Comparison of ENCODE assay signal across 12 mouse cellular contexts in genomic region chr11:74610068-74610467, GRCm38 (mm10). TPM values are rescaled to one million over a fixed set of nuclear protein-coding genes. Genes with fewer than 3 reads are reported as not detected.
A peak's percentile ranks its signal among the peaks of the same experiment; 100 is the strongest.
DNase-seq lines count a peak whose midpoint lies in the region; ATAC-seq lines count a peak whose summit lies in the region.
"Had no signal": no experiment of that assay in that cellular context is flagged by ENCODE, and none has a peak within 500 bp of the region (broad histone marks: within the 10 kb centered on the region; RNA-seq: fewer than 3 reads in every experiment).

No protein-coding gene starts in this region.

- DNase-seq in heart, postnatal 36 days, result no peak
- DNase-seq in ES-CJ7 (ENCODE audit: low read depth, low spot score), result peak; percentile 83
- peak; percentile 88 for DNase-seq in midbrain, embryonic 11.5 days (ENCODE audit: low spot score, missing footprints)
- DNase-seq in kidney, postnatal 36 days, result no peak
- no peak for DNase-seq in lung, postnatal 36 days
- DNase-seq: gastrocnemius, postnatal 36 days had no signal

- H3K36me3 ChIP-seq in heart, embryonic 14.5 days (ENCODE audit: control insufficient read depth, insufficient read depth, low read length), result no peaks in the 10 kb centered on the region
- no peaks in the 10 kb centered on the region for H3K36me3 ChIP-seq in forebrain, embryonic 12.5 days (replicated peaks)
- H3K36me3 ChIP-seq in midbrain, embryonic 11.5 days (ENCODE audit: control insufficient read depth, insufficient read depth, low read length), result no peaks in the 10 kb centered on the region
- H3K36me3 ChIP-seq: liver, embryonic 15.5 days had no signal

- peaks cover 46% of the 10 kb centered on the region for H3K27me3 ChIP-seq in heart, embryonic 14.5 days (ENCODE audit: control insufficient read depth, insufficient read depth, low read length)
- peaks cover 56% of the 10 kb centered on the region for H3K27me3 ChIP-seq in forebrain, embryonic 12.5 days
- peaks cover 24% of the 10 kb centered on the region for H3K27me3 ChIP-seq in midbrain, embryonic 11.5 days (ENCODE audit: control insufficient read depth, insufficient read depth, low read length)

- 23% methylated on average over 5 of the region's 5 CpGs for WGBS in heart, embryonic 14.5 days
- WGBS in forebrain, embryonic 12.5 days, result 25% methylated on average over 5 of the region's 5 CpGs
- WGBS in midbrain, embryonic 11.5 days, result 18% methylated on average over 5 of the region's 5 CpGs

- ATAC-seq in heart, embryonic 14.5 days (ENCODE audit: insufficient number of reproducible peaks, insufficient read depth, low FRiP score, low read depth), result no peak
- ATAC-seq in forebrain, embryonic 12.5 days (ENCODE audit: low FRiP score), result no peak
- no peak for ATAC-seq in midbrain, embryonic 11.5 days (ENCODE audit: low FRiP score)
- ATAC-seq in inflammation-experienced regulatory T-cells, adult 6 months, result no peak
- ATAC-seq: activated CD4-positive, CD25-positive, alpha-beta regulatory T cell, adult 4 months had no signal

- no peak overlapping the region for H3K9ac ChIP-seq in heart, embryonic 14.5 days (ENCODE audit: low read length)
- peak overlapping the region; percentile 44; the same call in 1 of the 2 replicates for H3K9ac ChIP-seq in forebrain, embryonic 12.5 days
- H3K9ac ChIP-seq in midbrain, embryonic 11.5 days (ENCODE audit: low read length), result no peak overlapping the region
- H3K9ac ChIP-seq: liver, embryonic 15.5 days had no signal

- intact Hi-C loops in heart, postnatal 36 days (cut with DNase I), result no loop called here

- no peak overlapping the region for H3K27ac ChIP-seq in heart, embryonic 14.5 days (replicated peaks in 1 of 2; ENCODE audit: control insufficient read depth in 1 of 2, insufficient read depth in 1 of 2, low read depth in 2 of 2, low read length in 2 of 2)
- H3K27ac ChIP-seq in forebrain, embryonic 12.5 days, result no peak overlapping the region
- no peak overlapping the region for H3K27ac ChIP-seq in midbrain, embryonic 11.5 days (ENCODE audit: low read depth, low read length)
- H3K27ac ChIP-seq: liver, embryonic 15.5 days had no signal

- peaks cover 2 to 12% of the 10 kb centered on the region in 2 experiments; a peak in 2 of 4 replicates for H3K4me1 ChIP-seq in heart, embryonic 14.5 days (ENCODE audit: control insufficient read depth in 2 of 2, insufficient read depth in 2 of 2, low read length in 2 of 2)
- H3K4me1 ChIP-seq in forebrain, embryonic 12.5 days, result peaks cover 8% of the 10 kb centered on the region
- no peaks in the 10 kb centered on the region; the same call in 1 of the 2 replicates for H3K4me1 ChIP-seq in midbrain, embryonic 11.5 days (ENCODE audit: control insufficient read depth, insufficient read depth, low read length)

- H3K4me2 ChIP-seq in heart, embryonic 14.5 days (ENCODE audit: low read length), result peak overlapping the region; percentile 86
- peak overlapping the region; percentile 62 for H3K4me2 ChIP-seq in forebrain, embryonic 12.5 days
- H3K4me2 ChIP-seq in midbrain, embryonic 11.5 days, result peak overlapping the region; percentile 76; the same call in 1 of the 2 replicates

- H3K4me3 ChIP-seq in heart, embryonic 14.5 days (ENCODE audit: control insufficient read depth in 1 of 2, insufficient read depth in 1 of 2, low read depth in 1 of 2, low read length in 2 of 2), result peak overlapping the region in 1 of 2 experiments; percentile 44; a peak in 2 of 4 replicates
- H3K4me3 ChIP-seq in forebrain, embryonic 12.5 days (replicated peaks), result no peak overlapping the region; the same call in 1 of the 2 replicates
- H3K4me3 ChIP-seq in midbrain, embryonic 11.5 days (ENCODE audit: low read depth, low read length), result peak overlapping the region; percentile 39; the same call in 1 of the 2 replicates
- H3K4me3 ChIP-seq: myocyte had no signal

- no peaks in the 10 kb centered on the region for H3K9me3 ChIP-seq in heart, embryonic 14.5 days (ENCODE audit: control insufficient read depth, low read length)
- no peaks in the 10 kb centered on the region for H3K9me3 ChIP-seq in forebrain, embryonic 12.5 days
- H3K9me3 ChIP-seq in midbrain, embryonic 11.5 days (ENCODE audit: control insufficient read depth, low read length), result no peaks in the 10 kb centered on the region
- H3K9me3 ChIP-seq: liver, embryonic 15.5 days had no signal

RNA-seq across cellular contexts. Expression of gene Rap1gap2, which starts 0.6 kb away (rescaled TPM):
- 4.3 and 4.7 TPM in 2 replicates for polyA plus RNA-seq in heart, embryonic 14.5 days (2014; fragmentation: Nextera tagmentation; extraction: Ambion mirVana)
- total RNA-seq in heart, postnatal 36 days (2021), result 10 to 100 TPM; 74.1 to 86.6 TPM
- 4.1 and 4.4 TPM in 2 replicates for polyA plus RNA-seq in forebrain, embryonic 12.5 days (2016; fragmentation: Nextera tagmentation; extraction: Ambion mirVana)
- polyA plus RNA-seq in midbrain, embryonic 11.5 days (2014; fragmentation: Nextera tagmentation; extraction: Ambion mirVana), result 2.5 TPM in 2 replicates
- polyA plus RNA-seq in inflammation-experienced regulatory T-cells, adult 6 months (2017; shearing (Covaris generic)), result 10 to 100 TPM in 1 of 3 experiments, 1 to 10 TPM in 1, under 1 TPM in 1; 0.63 to 11.9 (median 1.6) TPM

RNA-seq across cellular contexts. Expression of gene Ccdc92b, which starts 9.3 kb away (rescaled TPM):
- 0.32 and 0.67 TPM in 2 replicates for polyA plus RNA-seq in heart, embryonic 14.5 days (2014; fragmentation: Nextera tagmentation; extraction: Ambion mirVana)
- total RNA-seq in heart, postnatal 36 days (2021), result under 1 TPM; 0.33 to 0.36 TPM
- 1.6 and 1.9 TPM in 2 replicates for polyA plus RNA-seq in forebrain, embryonic 12.5 days (2016; fragmentation: Nextera tagmentation; extraction: Ambion mirVana)
- 1.1 and 1.6 TPM in 2 replicates for polyA plus RNA-seq in midbrain, embryonic 11.5 days (2014; fragmentation: Nextera tagmentation; extraction: Ambion mirVana)
- polyA plus RNA-seq in inflammation-experienced regulatory T-cells, adult 6 months (2017; shearing (Covaris generic)), result not detected
- polyA plus RNA-seq: activated CD4-positive, CD25-positive, alpha-beta regulatory T cell, adult 4 months had no signal

RNA-seq across cellular contexts. Expression of gene Cluh, which starts 39.2 kb away (rescaled TPM):
- polyA plus RNA-seq in heart, embryonic 14.5 days (2014; fragmentation: Nextera tagmentation; extraction: Ambion mirVana), result 39.7 and 43.1 TPM in 2 replicates
- total RNA-seq in heart, postnatal 36 days (2021), result 100 to 1,000 TPM; 221 to 229 TPM
- 18.0 and 18.5 TPM in 2 replicates for polyA plus RNA-seq in forebrain, embryonic 12.5 days (2016; fragmentation: Nextera tagmentation; extraction: Ambion mirVana)
- polyA plus RNA-seq in midbrain, embryonic 11.5 days (2014; fragmentation: Nextera tagmentation; extraction: Ambion mirVana), result 9.2 and 10.8 TPM in 2 replicates
- polyA plus RNA-seq in inflammation-experienced regulatory T-cells, adult 6 months (2017; shearing (Covaris generic)), result 10 to 100 TPM in 2 of 3 experiments, 1 to 10 TPM in 1; 5.9 to 11.2 (median 10.1) TPM

Comparison
In these comparisons a context has a peak if more than half of its experiments do, and no peak if none do; other contexts are left out.
1. DNase-seq: peak in ES-CJ7 (single experiment) and midbrain, embryonic 11.5 days (single experiment); none in heart, postnatal 36 days (0 of 2), kidney, postnatal 36 days (0 of 2) and lung, postnatal 36 days (single experiment).
2. Peak in every context shown above with its lines, with median percentiles within 50 percentile points of each other: H3K4me2 ChIP-seq.